Mouse (Mus musculus) heart, embryonic 15.5 days (tissue): ENCODE results near the gene Nefh. TPM values are rescaled to one million over a fixed set of nuclear protein-coding genes. Genes with fewer than 3 reads are reported as not detected.

ENCODE experiments used
- ATAC-seq: fragments of 200-750 bp; cut with Nextera tagmentation; replicated peaks from 2 replicates; pipeline ENCODE4 v1.8.0; 2017; ENCODE audit warnings: low read depth, moderate TSS enrichment; ENCODE audit not compliant: insufficient number of reproducible peaks, insufficient read depth, low FRiP score
- H3K27ac ChIP-seq: fragments of 300-500 bp; sonication (generic); 2 replicates; pipeline ENCODE4 v1.5.1; 2015; ENCODE audit warnings: mild to moderate bottlenecking, inconsistent platforms
- H3K27me3 ChIP-seq: fragments of 300-500 bp; sonication (generic); 2 replicates; pipeline ENCODE4 v1.6.1; 2015; ENCODE audit warnings: inconsistent platforms
- H3K36me3 ChIP-seq: fragments of 300-500 bp; sonication (generic); 2 replicates; pipeline ENCODE4 v1.6.1; 2015; ENCODE audit warnings: mild to moderate bottlenecking, inconsistent platforms
- H3K4me1 ChIP-seq: fragments of 300-500 bp; sonication (generic); replicated peaks from 2 replicates; pipeline ENCODE4 v1.6.1; 2015; ENCODE audit warnings: inconsistent platforms
- H3K4me2 ChIP-seq: fragments of 300-500 bp; sonication (generic); 2 replicates; pipeline ENCODE4 v1.6.1; 2015; ENCODE audit warnings: inconsistent platforms, mild to moderate bottlenecking, moderate library complexity
- H3K4me3 ChIP-seq: fragments of 300-500 bp; sonication (generic); 2 replicates; pipeline ENCODE4 v1.5.1; 2015; ENCODE audit warnings: mild to moderate bottlenecking, inconsistent platforms
- H3K9ac ChIP-seq: fragments of 300-500 bp; sonication (generic); 2 replicates; pipeline ENCODE4 v1.6.1; 2015; ENCODE audit warnings: mild to moderate bottlenecking, inconsistent platforms
- H3K9me3 ChIP-seq: fragments of 300-500 bp; sonication (generic); replicated peaks from 2 replicates; pipeline ENCODE4 v1.6.1; 2016; ENCODE audit warnings: inconsistent platforms
- WGBS: fragments of 180-500 bp; shearing (Covaris S2); methylation state at CpG from one replicate; pipeline ENCODE4 v1.1.7; 2015; ENCODE audit warnings: mixed read lengths; 5-methylcytosine and 5-hydroxymethylcytosine counted together
- polyA plus RNA-seq: library from polyadenylated mRNA; unstranded; fragments of >200 nt; fragmentation: Nextera tagmentation; extraction: Ambion mirVana; gene quantifications from 2 replicates; pipeline ENCODE4 v1.2.1, GENCODE M21; 2015

Gene Nefh
- polyA plus RNA-seq, 1 experiment from 2014 or later: 0.13 TPM

- peaks cover 95% of the 10 kb centered on the region for H3K27me3 ChIP-seq
- peaks cover 21% of the 10 kb centered on the region for H3K4me1 ChIP-seq
- H3K36me3 ChIP-seq: no peaks in the 10 kb centered on the region
- WGBS: 6% methylated on average over 23 of the region's 23 CpGs
- no peak overlapping the region for H3K4me2 ChIP-seq
- H3K27ac ChIP-seq: no peak overlapping the region
- H3K4me3 ChIP-seq: 0 out of 2 replicates have a peak overlapping the region, but pooled peaks have one; percentile 5
- no peak for ATAC-seq
- no peaks in the 10 kb centered on the region for H3K9me3 ChIP-seq
- no peak overlapping the region for H3K9ac ChIP-seq
These were observed 1.6 kb upstream of the Nefh start for GRCm38 (mm10) chr11:4949256-4950044.

DNA sequence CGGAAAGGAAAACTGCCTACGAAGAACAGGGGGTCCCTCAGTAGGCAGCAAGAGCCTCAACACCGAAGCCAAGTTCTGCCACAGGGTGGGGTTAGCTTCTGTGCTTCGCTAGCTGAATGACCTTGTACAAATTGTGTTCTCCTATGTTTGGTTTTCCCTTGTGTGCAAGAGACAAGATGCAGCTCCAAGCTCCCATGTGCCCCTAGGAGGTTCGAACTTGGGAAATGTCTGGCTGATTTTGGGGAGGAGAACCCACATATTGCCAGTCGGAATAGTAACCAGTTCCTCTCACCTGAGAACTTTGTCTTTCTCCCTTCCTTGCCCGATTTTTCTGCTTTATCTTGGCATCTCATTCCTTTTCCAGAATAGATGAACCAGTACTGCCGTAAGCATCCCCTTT lies 928 bp upstream of the Nefh start:
- peaks cover 21% of the 10 kb centered on the region for H3K4me1 ChIP-seq
- no peak overlapping the region for H3K4me2 ChIP-seq
- H3K27ac ChIP-seq: no peak overlapping the region
- H3K27me3 ChIP-seq: peaks cover 92% of the 10 kb centered on the region
- WGBS: 36% methylated on average over 8 of the region's 8 CpGs
- H3K36me3 ChIP-seq: no peaks in the 10 kb centered on the region
- no peak overlapping the region for H3K9ac ChIP-seq
- H3K9me3 ChIP-seq: no peaks in the 10 kb centered on the region
- ATAC-seq: no peak
- H3K4me3 ChIP-seq: 0 out of 2 replicates have a peak overlapping the region, but pooled peaks have one; percentile 5

DNA sequence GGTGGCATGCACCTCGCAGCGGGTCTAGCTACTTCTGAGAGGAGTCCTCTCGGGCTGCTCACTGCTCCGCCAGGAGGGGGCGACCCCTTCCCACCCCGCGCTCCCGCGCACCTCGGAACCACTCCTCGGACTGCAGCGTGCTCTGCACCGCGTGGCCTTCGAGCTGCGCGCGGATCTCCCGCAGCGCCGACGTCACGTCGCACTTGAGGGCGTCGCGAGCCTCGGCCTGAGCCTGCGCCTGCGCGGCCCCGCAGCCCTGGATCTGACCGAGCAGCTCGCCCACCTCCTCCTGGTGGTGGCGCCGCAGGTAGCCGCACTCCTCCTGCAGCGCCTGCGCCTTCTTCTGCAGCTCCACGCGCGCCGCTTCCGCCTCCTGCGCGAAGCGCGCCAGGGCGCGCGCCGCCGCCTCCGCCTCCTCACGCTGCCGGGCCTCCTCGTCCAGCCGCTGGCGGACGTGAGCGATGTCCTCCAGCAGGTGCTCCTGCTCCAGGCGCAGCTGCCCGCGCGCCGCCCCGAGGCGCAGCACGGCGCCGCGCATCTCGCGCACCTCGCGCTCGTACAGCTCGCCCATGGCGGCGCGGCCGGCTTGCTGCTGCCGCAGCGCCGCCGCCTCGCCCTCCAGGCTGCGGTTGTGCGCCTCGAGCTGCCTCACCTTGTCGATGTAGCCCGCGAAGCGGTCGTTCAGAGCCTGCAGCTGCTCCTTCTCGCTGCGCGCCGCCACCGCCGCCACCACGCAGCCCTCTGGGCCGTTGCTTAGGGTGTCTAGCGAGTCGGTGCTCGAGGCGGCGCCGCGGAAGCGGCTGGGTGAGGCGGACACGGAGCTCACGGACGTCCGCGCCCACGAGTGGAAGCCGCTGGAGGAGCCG lies 684 bp downstream of the Nefh start:
- H3K9ac ChIP-seq: peak overlapping the region; percentile 16; the same call in 1 of the 2 replicates
- peaks cover 84% of the 10 kb centered on the region for H3K27me3 ChIP-seq
- ATAC-seq: peak; percentile 71
- no peaks in the 10 kb centered on the region for H3K36me3 ChIP-seq
- H3K4me1 ChIP-seq: peaks cover 21% of the 10 kb centered on the region
- no peaks in the 10 kb centered on the region for H3K9me3 ChIP-seq
- under 1% methylated on average over 116 of the region's 120 CpGs for WGBS
- peak overlapping the region; percentile 54 for H3K4me3 ChIP-seq
- H3K27ac ChIP-seq: no peak overlapping the region
- peak overlapping the region; percentile 95 for H3K4me2 ChIP-seq

DNA sequence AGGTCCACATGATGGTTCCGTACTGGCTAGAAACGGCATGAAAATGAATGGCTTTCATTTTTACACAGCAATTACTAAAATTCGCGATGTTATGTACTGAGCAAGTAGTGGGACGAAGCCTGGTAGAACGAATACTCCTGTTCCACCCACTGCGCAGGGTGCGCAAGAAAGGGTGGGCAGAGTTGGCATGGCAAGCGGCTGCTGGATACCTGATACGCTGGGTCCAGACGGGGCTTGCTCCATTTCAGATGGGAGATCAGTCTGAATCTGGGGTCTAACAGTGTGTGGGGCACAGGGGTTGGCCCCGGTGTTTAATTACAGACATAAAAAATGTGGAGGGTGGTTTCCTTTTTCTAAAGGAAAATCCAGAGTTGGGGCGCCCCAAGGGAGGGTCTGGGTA lies 1.3 kb downstream of the Nefh start:
- no peak for ATAC-seq
- peak overlapping the region; percentile 95 for H3K4me2 ChIP-seq
- H3K27me3 ChIP-seq: peaks cover 79% of the 10 kb centered on the region
- no peak overlapping the region for H3K27ac ChIP-seq
- H3K36me3 ChIP-seq: no peaks in the 10 kb centered on the region
- peak overlapping the region; percentile 54 for H3K4me3 ChIP-seq
- H3K9ac ChIP-seq: no peak overlapping the region
- WGBS: 47% methylated on average over 13 of the region's 13 CpGs
- H3K4me1 ChIP-seq: peaks cover 21% of the 10 kb centered on the region
- no peaks in the 10 kb centered on the region for H3K9me3 ChIP-seq

GRCm38 (mm10) chr11:4936243-4936642 lies 11.6 kb downstream of the Nefh start:
- 82% methylated on average over 5 of the region's 5 CpGs for WGBS
- Histone ChIP-seq H3K27ac (no peak overlapping the region), H3K4me2 (no peak overlapping the region), H3K36me3 (no peaks in the 10 kb centered on the region), H3K4me3 (no peak overlapping the region), H3K27me3 (no peaks in the 10 kb centered on the region; the same call in 1 of the 2 replicates), H3K9me3 (no peaks in the 10 kb centered on the region), H3K4me1 (peaks cover 5% of the 10 kb centered on the region), H3K9ac (no peak overlapping the region)
- no peak for ATAC-seq

GRCm38 (mm10) chr11:4931009-4931601 lies 16.8 kb downstream of the Nefh start:
- Histone ChIP-seq H3K4me3 (no peak overlapping the region), H3K9me3 (no peaks in the 10 kb centered on the region), H3K4me2 (0 out of 2 replicates have a peak overlapping the region, but pooled peaks have one; percentile 4), H3K27ac (peak overlapping the region; percentile 60), H3K9ac (no peak overlapping the region), H3K27me3 (no peaks in the 10 kb centered on the region), H3K4me1 (peaks cover 30% of the 10 kb centered on the region), H3K36me3 (peaks cover 8% of the 10 kb centered on the region)
- WGBS: 29% methylated on average over 1 of the region's 1 CpGs
- peak; percentile 50; the same call in 1 of the 2 replicates for ATAC-seq

GRCm38 (mm10) chr11:4927224-4927623 lies 20.6 kb downstream of the Nefh start:
- Histone ChIP-seq H3K27ac (no peak overlapping the region), H3K27me3 (no peaks in the 10 kb centered on the region), H3K36me3 (peaks cover 38% of the 10 kb centered on the region), H3K9ac (no peak overlapping the region), H3K4me2 (no peak overlapping the region), H3K4me1 (peaks cover 30% of the 10 kb centered on the region), H3K4me3 (no peak overlapping the region), H3K9me3 (no peaks in the 10 kb centered on the region)
- 79% methylated on average over 3 of the region's 3 CpGs for WGBS
- ATAC-seq: no peak

DNA sequence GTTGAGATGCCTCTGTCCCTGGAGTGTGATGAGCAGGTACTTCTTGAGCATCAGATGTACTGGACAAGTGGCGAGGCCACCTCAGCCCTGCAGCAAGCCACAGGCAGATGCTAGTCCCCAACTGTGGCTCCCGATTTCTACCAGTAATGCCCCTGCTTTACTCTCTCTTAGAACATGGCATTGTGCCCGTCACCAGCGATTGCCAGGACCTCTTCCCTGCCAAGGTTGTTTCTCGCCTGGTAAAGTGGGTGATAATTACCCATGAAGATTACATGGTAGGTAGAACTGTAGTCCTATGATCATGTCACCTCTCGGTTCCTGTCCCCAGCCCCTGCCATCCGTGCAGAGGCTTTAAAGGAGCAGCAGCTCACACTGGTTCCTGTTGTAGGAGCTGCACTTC lies 26.1 kb downstream of the Nefh start:
- Histone ChIP-seq H3K27ac (no peak overlapping the region), H3K9ac (no peak overlapping the region), H3K4me3 (no peak overlapping the region), H3K36me3 (peaks cover 72% of the 10 kb centered on the region), H3K4me1 (0 out of 2 replicates have a peak, but pooled peaks cover 3% of the 10 kb centered on the region), H3K27me3 (no peaks in the 10 kb centered on the region), H3K9me3 (no peaks in the 10 kb centered on the region), H3K4me2 (no peak overlapping the region)
- ATAC-seq: no peak
- WGBS: 83% methylated on average over 7 of the region's 7 CpGs

DNA sequence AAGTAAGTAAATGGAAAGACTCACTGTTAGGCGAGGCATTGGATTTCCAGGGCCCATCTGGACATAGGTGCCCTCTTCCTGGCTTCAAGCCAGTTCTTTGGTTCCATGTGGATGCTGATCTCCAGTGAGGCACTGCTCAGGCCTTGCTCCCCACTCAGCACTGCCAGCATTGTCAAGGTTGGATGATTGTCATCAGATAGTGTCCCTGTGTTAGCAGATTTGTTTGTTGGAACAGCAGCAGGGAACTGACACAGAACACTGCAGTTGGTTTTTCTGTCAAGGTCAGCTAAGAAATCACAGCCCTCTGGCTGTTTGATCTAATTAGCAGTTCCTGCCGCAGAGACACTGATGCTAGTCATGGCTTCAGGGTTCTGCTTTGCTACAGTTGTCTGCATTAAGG lies 26.6 kb downstream of the Nefh start:
- no peak overlapping the region for H3K4me2 ChIP-seq
- no peaks in the 10 kb centered on the region for H3K27me3 ChIP-seq
- H3K27ac ChIP-seq: no peak overlapping the region
- no peaks in the 10 kb centered on the region for H3K9me3 ChIP-seq
- H3K4me1 ChIP-seq: no peaks in the 10 kb centered on the region
- no peak overlapping the region for H3K9ac ChIP-seq
- peaks cover 69% of the 10 kb centered on the region for H3K36me3 ChIP-seq
- no peak overlapping the region for H3K4me3 ChIP-seq
- 92% methylated on average over 2 of the region's 2 CpGs for WGBS
- ATAC-seq: no peak

DNA sequence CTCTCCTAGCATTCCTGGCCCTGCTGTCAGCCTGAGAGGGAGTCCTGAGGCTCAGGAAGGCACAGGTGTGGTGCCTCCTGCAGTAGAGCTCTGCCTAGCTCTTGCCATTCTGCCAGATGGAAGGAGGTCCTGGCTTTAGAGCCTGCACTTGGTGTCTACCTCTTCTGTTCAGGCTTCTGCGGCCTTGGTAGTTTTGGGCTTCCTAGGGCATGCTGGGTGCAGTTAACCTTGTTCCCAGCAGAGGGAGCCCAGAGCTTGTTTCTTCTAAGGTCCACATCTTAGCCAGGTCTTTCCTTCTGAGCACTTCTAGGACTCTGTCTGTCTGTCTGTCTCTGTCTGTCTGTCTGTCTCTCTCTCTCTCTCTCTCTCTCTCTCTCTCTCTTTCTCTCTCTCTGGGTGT lies 31.8 kb downstream of the Nefh start:
- Histone ChIP-seq H3K9ac (no peak overlapping the region), H3K9me3 (no peaks in the 10 kb centered on the region), H3K4me3 (no peak overlapping the region), H3K27me3 (no peaks in the 10 kb centered on the region), H3K36me3 (peaks cover 53% of the 10 kb centered on the region), H3K4me1 (no peaks in the 10 kb centered on the region), H3K27ac (no peak overlapping the region), H3K4me2 (no peak overlapping the region)
- WGBS: 36% methylated on average over 1 of the region's 1 CpGs
- ATAC-seq: no peak

DNA sequence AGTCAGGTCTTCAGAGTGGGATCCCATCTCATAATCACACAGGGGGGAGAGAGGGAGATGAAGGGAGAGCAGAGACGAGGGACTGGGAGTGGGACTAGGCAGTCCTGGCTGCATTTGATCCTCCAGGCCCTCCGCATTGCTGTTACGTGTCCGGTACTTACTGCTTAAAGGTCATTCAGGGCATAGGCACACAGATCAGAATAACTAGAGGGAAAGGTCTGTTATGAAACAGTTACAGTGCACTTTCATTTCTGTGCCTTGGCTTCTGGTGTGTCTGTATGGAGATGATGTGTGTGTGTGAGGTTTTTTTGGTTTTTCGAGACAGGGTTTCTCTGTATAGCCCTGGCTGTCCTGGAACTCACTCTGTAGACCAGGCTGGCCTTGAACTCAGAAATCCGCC lies 41.6 kb downstream of the Nefh start:
- ATAC-seq: no peak
- Histone ChIP-seq H3K9ac (no peak overlapping the region), H3K4me2 (no peak overlapping the region), H3K4me3 (no peak overlapping the region), H3K27me3 (no peaks in the 10 kb centered on the region), H3K9me3 (no peaks in the 10 kb centered on the region), H3K4me1 (no peaks in the 10 kb centered on the region), H3K27ac (no peak overlapping the region), H3K36me3 (peaks cover 44% of the 10 kb centered on the region)
- 88% methylated on average over 6 of the region's 6 CpGs for WGBS
